Mouse (Mus musculus) lung, postnatal 0 days (tissue): ENCODE results near the gene Stxbp6.

Experiments
- CTCF ChIP-seq: IDR thresholded peaks from 2 replicates; pipeline ENCODE4 v1.5.1; 2016; ENCODE audit warnings: antibody characterized with exemption, mild to moderate bottlenecking
- EP300 ChIP-seq: IDR thresholded peaks from 2 replicates; pipeline ENCODE4 v1.6.1; 2016; ENCODE audit warnings: antibody characterized with exemption, mild to moderate bottlenecking, control low read depth

DNA sequence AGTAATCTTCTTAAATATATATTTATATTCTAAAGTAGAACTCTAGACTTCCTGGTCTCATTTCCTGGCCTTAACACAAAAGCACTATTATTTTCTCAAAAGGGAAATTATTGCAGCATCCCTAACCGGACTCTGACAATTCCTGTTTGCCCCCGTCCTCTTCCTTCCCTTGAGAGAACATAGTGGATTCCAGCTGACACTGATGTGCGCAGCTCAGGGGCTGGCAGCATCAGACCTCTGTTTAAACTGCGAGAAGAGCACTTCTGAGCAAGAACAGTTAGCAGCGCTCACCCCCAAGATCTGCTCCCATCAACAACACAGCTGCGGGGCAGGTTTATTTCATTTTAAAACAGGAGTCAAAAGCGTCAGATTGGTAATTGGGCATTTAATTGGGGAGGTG, 142.8 kb downstream of the Stxbp6 start:
- TF ChIP-seq CTCF: no peak
- TF ChIP-seq EP300: peak; percentile 46
